Mouse (Mus musculus) midbrain, embryonic 12.5 days (tissue): ENCODE data around the gene Mapk9. TPM values are rescaled to one million over a fixed set of nuclear protein-coding genes. Genes with fewer than 3 reads are reported as not detected.

Experiments
- ATAC-seq: fragments of 200-750 bp; cut with Nextera tagmentation; 2 replicates; pipeline ENCODE4 v1.8.0; 2017; ENCODE audit warnings: low read depth, moderate TSS enrichment, moderate library complexity; ENCODE audit not compliant: low FRiP score
- H3K27ac ChIP-seq: fragments of 300-500 bp; sonication (generic); replicated peaks from 2 replicates; pipeline ENCODE4 v1.5.1; 2016; ENCODE audit warnings: mild to moderate bottlenecking
- H3K27me3 ChIP-seq: fragments of 300-500 bp; sonication (generic); 2 replicates; pipeline ENCODE4 v1.6.1; 2016; ENCODE audit warnings: mild to moderate bottlenecking
- H3K36me3 ChIP-seq: fragments of 300-500 bp; sonication (generic); 2 replicates; pipeline ENCODE4 v1.6.1; 2016
- H3K4me1 ChIP-seq: fragments of 300-500 bp; sonication (generic); 2 replicates; pipeline ENCODE4 v1.6.1; 2016
- H3K4me2 ChIP-seq: fragments of 300-500 bp; sonication (generic); replicated peaks from 2 replicates; pipeline ENCODE4 v1.6.1; 2016; ENCODE audit warnings: mild to moderate bottlenecking, moderate library complexity
- H3K4me3 ChIP-seq: fragments of 300-500 bp; sonication (generic); 2 replicates; pipeline ENCODE4 v1.5.1; 2016; ENCODE audit warnings: mild to moderate bottlenecking
- H3K9ac ChIP-seq: fragments of 300-500 bp; sonication (generic); replicated peaks from 2 replicates; pipeline ENCODE4 v1.6.1; 2016; ENCODE audit warnings: mild to moderate bottlenecking, moderate library complexity
- H3K9me3 ChIP-seq: fragments of 300-500 bp; sonication (generic); 2 replicates; pipeline ENCODE4 v1.6.1; 2016; ENCODE audit warnings: mild to moderate bottlenecking
- WGBS: fragments of 180-500 bp; shearing (Covaris S2); methylation state at CpG from one replicate; pipeline ENCODE4 v1.1.7; 2016; 5-methylcytosine and 5-hydroxymethylcytosine counted together
- polyA plus RNA-seq: library from polyadenylated mRNA; unstranded; fragments of >200 nt; fragmentation: Nextera tagmentation; extraction: Ambion mirVana; gene quantifications from 2 replicates; pipeline ENCODE4 v1.2.1, GENCODE M21; 2016

The Mapk9 gene
- polyA plus RNA-seq, 1 experiment from 2014 or later: 45.9 TPM

GRCm38 (mm10) chr11:49842718-49843117 is 3.8 kb upstream of the Mapk9 start:
- no peaks in the 10 kb centered on the region for H3K27me3 ChIP-seq
- no peak overlapping the region for H3K4me3 ChIP-seq
- H3K9ac ChIP-seq: no peak overlapping the region
- ATAC-seq: no peak
- WGBS: 59% methylated on average over 3 of the region's 3 CpGs
- no peak overlapping the region for H3K4me2 ChIP-seq
- no peak overlapping the region for H3K27ac ChIP-seq
- no peaks in the 10 kb centered on the region for H3K36me3 ChIP-seq
- peaks cover 23% of the 10 kb centered on the region for H3K4me1 ChIP-seq
- no peaks in the 10 kb centered on the region for H3K9me3 ChIP-seq

GRCm38 (mm10) chr11:49844311-49844710 is 2.2 kb upstream of the Mapk9 start:
- no peak overlapping the region for H3K27ac ChIP-seq
- no peaks in the 10 kb centered on the region for H3K27me3 ChIP-seq
- no peaks in the 10 kb centered on the region for H3K36me3 ChIP-seq
- H3K9ac ChIP-seq: no peak overlapping the region
- no peak overlapping the region for H3K4me2 ChIP-seq
- H3K4me3 ChIP-seq: no peak overlapping the region
- H3K4me1 ChIP-seq: peaks cover 23% of the 10 kb centered on the region
- WGBS: 91% methylated on average over 10 of the region's 10 CpGs
- no peaks in the 10 kb centered on the region for H3K9me3 ChIP-seq
- ATAC-seq: no peak

- H3K4me2 ChIP-seq: no peak overlapping the region
Measured at GRCm38 (mm10) chr11:49844969-49845368, 1.6 kb upstream of the Mapk9 start.

GRCm38 (mm10) chr11:49845958-49846357 is 593 bp upstream of the Mapk9 start:
- peaks cover 12% of the 10 kb centered on the region for H3K36me3 ChIP-seq

More at GRCm38 (mm10) chr11:49844969-49845368, 1.6 kb upstream of the Mapk9 start:
- Histone ChIP-seq H3K9me3 (no peaks in the 10 kb centered on the region), H3K9ac (no peak overlapping the region), H3K27ac (no peak overlapping the region), H3K4me1 (peaks cover 23% of the 10 kb centered on the region), H3K36me3 (peaks cover 3% of the 10 kb centered on the region; the same call in 1 of the 2 replicates), H3K4me3 (no peak overlapping the region), H3K27me3 (no peaks in the 10 kb centered on the region)
- ATAC-seq: no peak
- 54% methylated on average over 3 of the region's 3 CpGs for WGBS

GRCm38 (mm10) chr11:49847071-49847810 is 690 bp downstream of the Mapk9 start:
- ATAC-seq: no peak
- H3K27me3 ChIP-seq: no peaks in the 10 kb centered on the region
- peak overlapping the region; percentile 89 for H3K4me3 ChIP-seq
- H3K4me1 ChIP-seq: peaks cover 23% of the 10 kb centered on the region
- peaks cover 12% of the 10 kb centered on the region for H3K36me3 ChIP-seq
- H3K9ac ChIP-seq: peak overlapping the region; percentile 94
- no peaks in the 10 kb centered on the region for H3K9me3 ChIP-seq
- H3K4me2 ChIP-seq: peak overlapping the region; percentile 90
- peak overlapping the region; percentile 87 for H3K27ac ChIP-seq
- WGBS: 9% methylated on average over 29 of the region's 29 CpGs

More at GRCm38 (mm10) chr11:49845958-49846357, 593 bp upstream of the Mapk9 start:
- peaks cover 23% of the 10 kb centered on the region for H3K4me1 ChIP-seq
- 41% methylated on average over 11 of the region's 11 CpGs for WGBS
- peak overlapping the region; percentile 87 for H3K27ac ChIP-seq
- H3K9ac ChIP-seq: peak overlapping the region; percentile 50; the same call in 1 of the 2 replicates
- H3K27me3 ChIP-seq: no peaks in the 10 kb centered on the region
- no peaks in the 10 kb centered on the region for H3K9me3 ChIP-seq
- H3K4me3 ChIP-seq: peak overlapping the region; percentile 89
- ATAC-seq: peak; percentile 8; the same call in 1 of the 2 replicates
- peak overlapping the region; percentile 90 for H3K4me2 ChIP-seq

GRCm38 (mm10) chr11:49847811-49848078 is 1.2 kb downstream of the Mapk9 start:
- peaks cover 12% of the 10 kb centered on the region for H3K36me3 ChIP-seq
- H3K27ac ChIP-seq: no peak overlapping the region
- peak overlapping the region; percentile 89 for H3K4me3 ChIP-seq
- H3K9me3 ChIP-seq: no peaks in the 10 kb centered on the region
- WGBS: 74% methylated on average over 2 of the region's 2 CpGs
- H3K4me1 ChIP-seq: peaks cover 23% of the 10 kb centered on the region
- H3K27me3 ChIP-seq: no peaks in the 10 kb centered on the region
- H3K9ac ChIP-seq: peak overlapping the region; percentile 94
- no peak for ATAC-seq
- H3K4me2 ChIP-seq: peak overlapping the region; percentile 90

GRCm38 (mm10) chr11:49848080-49848815 is 1.7 kb downstream of the Mapk9 start:
- Histone ChIP-seq H3K4me1 (peaks cover 23% of the 10 kb centered on the region), H3K9ac (peak overlapping the region; percentile 94), H3K36me3 (peaks cover 12% of the 10 kb centered on the region), H3K27ac (no peak overlapping the region), H3K9me3 (no peaks in the 10 kb centered on the region), H3K4me2 (peak overlapping the region; percentile 90), H3K4me3 (no peak overlapping the region), H3K27me3 (no peaks in the 10 kb centered on the region)
- ATAC-seq: no peak
- 73% methylated on average over 4 of the region's 4 CpGs for WGBS

- 90% methylated on average over 7 of the region's 7 CpGs for WGBS
- H3K4me2 ChIP-seq: no peak overlapping the region
- ATAC-seq: no peak
- H3K4me1 ChIP-seq: peaks cover 23% of the 10 kb centered on the region
- no peaks in the 10 kb centered on the region for H3K27me3 ChIP-seq
- H3K9me3 ChIP-seq: no peaks in the 10 kb centered on the region
- H3K27ac ChIP-seq: no peak overlapping the region
- peaks cover 18% of the 10 kb centered on the region for H3K36me3 ChIP-seq
- no peak overlapping the region for H3K4me3 ChIP-seq
- no peak overlapping the region for H3K9ac ChIP-seq
Measured at GRCm38 (mm10) chr11:49850331-49850730, 3.8 kb downstream of the Mapk9 start.

GRCm38 (mm10) chr11:49855144-49855543 is 8.6 kb downstream of the Mapk9 start:
- H3K27ac ChIP-seq: no peak overlapping the region
- H3K4me3 ChIP-seq: no peak overlapping the region
- H3K36me3 ChIP-seq: peaks cover 13% of the 10 kb centered on the region
- no peak overlapping the region for H3K9ac ChIP-seq
- ATAC-seq: no peak
- H3K9me3 ChIP-seq: no peaks in the 10 kb centered on the region
- 74% methylated on average over 5 of the region's 5 CpGs for WGBS
- no peaks in the 10 kb centered on the region for H3K4me1 ChIP-seq
- no peaks in the 10 kb centered on the region for H3K27me3 ChIP-seq
- no peak overlapping the region for H3K4me2 ChIP-seq

- Histone ChIP-seq H3K9ac (no peak overlapping the region), H3K4me2 (no peak overlapping the region), H3K4me1 (no peaks in the 10 kb centered on the region), H3K9me3 (no peaks in the 10 kb centered on the region), H3K36me3 (no peaks in the 10 kb centered on the region), H3K4me3 (no peak overlapping the region), H3K27me3 (no peaks in the 10 kb centered on the region), H3K27ac (no peak overlapping the region)
- ATAC-seq: no peak
- 90% methylated on average over 4 of the region's 4 CpGs for WGBS
Measured at GRCm38 (mm10) chr11:49861139-49861538, 14.6 kb downstream of the Mapk9 start.

GRCm38 (mm10) chr11:49863926-49864325 is 17.4 kb downstream of the Mapk9 start:
- Histone ChIP-seq H3K27ac (no peak overlapping the region), H3K4me3 (no peak overlapping the region), H3K36me3 (peaks cover 11% of the 10 kb centered on the region; the same call in 1 of the 2 replicates), H3K4me2 (no peak overlapping the region), H3K27me3 (no peaks in the 10 kb centered on the region), H3K9ac (no peak overlapping the region), H3K9me3 (no peaks in the 10 kb centered on the region), H3K4me1 (no peaks in the 10 kb centered on the region)
- ATAC-seq: no peak

- H3K9me3 ChIP-seq: no peaks in the 10 kb centered on the region
- 88% methylated on average over 5 of the region's 5 CpGs for WGBS
- no peak for ATAC-seq
- H3K27me3 ChIP-seq: no peaks in the 10 kb centered on the region
- no peak overlapping the region for H3K9ac ChIP-seq
- H3K4me1 ChIP-seq: no peaks in the 10 kb centered on the region
- no peak overlapping the region for H3K4me2 ChIP-seq
- H3K4me3 ChIP-seq: no peak overlapping the region
- H3K36me3 ChIP-seq: peaks cover 26% of the 10 kb centered on the region
- no peak overlapping the region for H3K27ac ChIP-seq
Measured at GRCm38 (mm10) chr11:49867320-49867719, 20.8 kb downstream of the Mapk9 start.
